Mouse (Mus musculus): ENCODE results near the gene Rprd2. TPM values are rescaled to one million over a fixed set of nuclear protein-coding genes. Genes with fewer than 3 reads are reported as not detected.
"Not testable (repeated sequence)": the region's sequence is repeated elsewhere in the genome, so short reads cannot be mapped to it uniquely, and the experiment has no call there.

The Rprd2 gene
- total RNA-seq (2022): 10 to 100 TPM; 62.4 to 73.3 (median 71.2) TPM

DNA sequence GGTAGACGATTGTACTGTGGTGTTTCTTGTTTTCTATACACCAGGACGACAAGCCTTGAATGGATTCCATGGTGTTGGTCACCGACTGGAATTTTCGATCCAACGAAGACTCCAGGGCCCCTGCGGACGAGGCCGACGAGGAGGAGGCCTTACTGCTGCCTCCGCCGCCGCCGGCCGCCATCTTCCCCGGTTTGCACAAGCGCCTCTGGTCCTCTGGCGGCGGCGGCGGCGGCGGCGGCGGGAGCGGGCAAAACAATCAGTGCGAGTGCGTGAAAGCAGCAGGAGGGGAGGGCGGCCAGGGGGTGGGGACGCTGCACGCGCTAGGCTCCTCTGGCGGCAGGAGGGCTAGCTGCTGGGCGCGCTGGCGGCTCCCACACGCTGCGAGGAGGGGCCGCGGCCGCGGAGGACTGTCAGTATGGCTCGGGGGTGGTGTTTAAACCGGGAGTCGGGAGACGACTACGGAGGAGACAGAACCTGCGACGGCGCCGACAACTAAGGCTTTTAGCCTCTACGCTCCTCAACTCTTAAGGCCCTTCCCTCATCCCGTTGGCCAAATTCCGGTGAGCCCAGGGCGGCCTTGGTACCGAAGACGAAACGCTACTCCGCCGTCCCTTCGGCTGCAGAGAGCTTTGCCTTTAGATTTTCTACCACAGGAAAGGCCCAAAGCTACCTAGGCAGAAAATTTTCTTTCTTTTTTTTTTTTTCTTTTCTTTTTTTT, at the start of gene Rprd2:
Gene Rprd2, minus strand, starts transcription at position 293 of the 718 bp plus-strand sequence.
- peak; percentile 61 to 74 for DNase-seq (ENCODE audit: low spot score in 2 of 2)

DNA sequence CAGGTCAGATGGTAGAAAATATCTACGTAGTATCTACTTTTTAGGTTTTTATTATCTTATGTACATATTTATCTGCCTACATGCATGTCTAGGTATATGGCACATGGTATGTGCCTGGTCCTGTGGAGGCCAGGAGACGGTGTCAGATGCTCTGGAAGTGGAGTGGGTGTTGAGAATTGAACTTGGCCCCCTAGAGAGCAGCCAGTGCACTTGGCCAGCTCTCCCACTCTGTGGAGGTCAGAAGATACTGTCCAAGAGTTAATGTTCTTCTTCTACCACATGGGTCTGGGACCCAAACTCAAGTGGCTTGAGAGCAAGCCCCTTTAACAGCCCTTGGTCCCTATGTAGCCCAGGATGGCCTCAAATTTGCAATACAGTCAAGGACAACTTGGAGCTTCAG, 48.7 kb upstream of the Rprd2 start:
- no peak for DNase-seq (ENCODE audit: low spot score in 2 of 2)

- DNase-seq (ENCODE audit: low spot score in 2 of 2): no peak
These were observed 47.4 kb upstream of the Rprd2 start for GRCm38 (mm10) chr3:95866071-95866470.

- DNase-seq (ENCODE audit: low spot score in 2 of 2): no peak
These were observed 46.9 kb upstream of the Rprd2 start for GRCm38 (mm10) chr3:95865571-95865970.

DNA sequence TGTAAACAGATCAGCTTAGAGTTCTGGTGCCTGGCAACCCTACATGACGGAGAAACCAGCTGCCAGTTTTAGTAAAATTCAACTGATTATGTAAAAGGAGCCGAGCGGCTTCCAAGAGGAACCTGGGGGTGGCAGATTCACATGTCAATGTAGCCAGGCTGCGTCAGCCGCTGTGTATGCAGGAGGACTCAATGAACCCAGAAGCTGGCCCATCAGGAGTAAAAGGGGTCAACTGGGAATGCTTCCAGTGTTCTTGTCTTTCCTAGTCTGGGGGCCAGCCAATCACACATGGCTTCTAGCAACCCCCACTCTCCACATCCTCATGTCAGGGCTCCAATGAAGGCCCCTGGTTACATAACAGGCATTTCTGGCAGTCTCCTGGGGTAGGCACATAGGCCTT, 46.4 kb upstream of the Rprd2 start:
- DNase-seq (ENCODE audit: low spot score in 2 of 2): peak; percentile 76 to 81

DNA sequence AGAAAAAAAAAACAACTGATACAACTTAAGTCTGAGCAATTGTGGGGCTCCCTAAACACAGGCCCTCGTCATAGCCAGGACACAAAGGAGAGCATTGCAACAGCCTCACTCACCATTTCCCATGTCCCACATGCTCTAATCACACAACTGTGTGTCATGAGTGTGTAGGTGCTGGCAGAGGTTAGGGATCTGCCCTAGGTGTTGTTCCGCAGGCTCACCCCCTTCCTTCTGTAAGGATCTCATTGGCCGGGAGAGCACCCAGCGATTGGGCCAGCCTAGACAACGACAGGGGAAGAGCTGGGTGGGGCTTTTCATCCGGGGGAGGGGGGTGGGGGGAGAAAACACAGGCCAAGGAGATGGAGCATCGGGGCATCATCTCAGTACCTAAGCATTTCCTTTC, 44.9 kb upstream of the Rprd2 start:
- no peak for DNase-seq (ENCODE audit: low spot score in 2 of 2)

DNA sequence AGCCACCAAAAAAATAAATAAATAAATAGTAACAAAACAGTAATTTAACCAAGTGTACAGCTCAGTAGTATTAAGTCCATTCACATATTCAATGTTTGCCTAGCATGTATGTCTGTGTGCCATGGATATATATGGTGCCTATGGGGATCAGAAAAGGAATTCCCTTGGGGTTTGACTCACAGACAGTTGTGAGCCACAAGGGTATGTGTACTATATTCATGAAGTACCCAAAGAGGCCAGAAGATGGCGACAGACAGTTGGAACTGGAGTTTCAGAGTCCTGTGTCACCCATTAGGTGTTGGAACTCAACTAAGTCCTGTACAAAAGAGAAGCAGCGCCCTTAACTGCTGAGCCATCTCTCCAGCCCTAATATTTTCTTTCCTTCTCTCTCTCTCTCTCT, 43.1 kb upstream of the Rprd2 start:
- DNase-seq (ENCODE audit: low spot score in 2 of 2): peak; percentile 60 to 66

- DNase-seq (ENCODE audit: low spot score in 2 of 2): no peak
These were observed 42.6 kb upstream of the Rprd2 start for GRCm38 (mm10) chr3:95861216-95861615.

GRCm38 (mm10) chr3:95860323-95860722, 41.7 kb upstream of the Rprd2 start:
- no peak for DNase-seq (ENCODE audit: low spot score in 2 of 2)

DNA sequence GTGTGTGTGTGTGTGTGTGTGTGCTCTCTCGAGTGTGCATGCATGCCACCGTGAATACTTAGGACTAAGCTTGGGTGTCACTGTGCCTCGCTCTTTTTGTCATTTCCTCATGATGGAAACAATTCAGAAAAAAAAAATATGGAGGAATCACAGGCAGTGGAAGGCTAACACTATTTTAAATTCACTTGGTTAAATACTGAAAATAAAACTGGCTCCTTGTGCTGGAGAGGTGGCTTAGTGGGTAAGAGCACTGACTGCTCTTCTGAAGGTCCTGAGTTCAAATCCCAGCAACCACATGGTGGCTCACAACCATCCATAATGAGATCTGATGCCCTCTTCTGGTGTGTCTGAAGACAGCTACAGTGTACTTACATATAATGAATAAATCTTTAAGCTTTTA, 39.6 kb upstream of the Rprd2 start:
- DNase-seq (ENCODE audit: low spot score in 2 of 2): not testable (repeated sequence)

DNA sequence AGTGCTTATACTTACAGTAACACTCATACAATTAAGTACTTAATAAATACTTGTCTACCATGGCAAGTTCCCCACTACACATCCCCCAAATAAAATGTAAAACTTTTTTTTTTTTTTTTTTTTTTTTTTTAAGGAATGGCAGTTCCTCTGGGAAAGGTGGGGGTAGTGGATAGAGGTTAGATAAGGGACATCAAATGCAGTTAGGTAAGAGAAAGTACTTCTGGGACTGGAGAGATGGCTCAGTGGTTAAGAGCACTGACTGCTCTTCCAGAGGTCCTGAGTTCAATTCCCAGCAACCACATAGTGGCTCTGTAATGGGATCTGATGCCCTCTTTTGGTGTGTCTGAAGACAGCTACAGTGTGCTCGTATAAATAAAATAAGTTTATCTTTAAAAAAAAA, 38.4 kb upstream of the Rprd2 start:
- DNase-seq (ENCODE audit: low spot score in 2 of 2): not testable (repeated sequence)

- DNase-seq (ENCODE audit: low spot score in 2 of 2): no peak
These were observed 37.5 kb upstream of the Rprd2 start for GRCm38 (mm10) chr3:95856115-95856514.

- DNase-seq (ENCODE audit: low spot score in 2 of 2): peak; percentile 88 to 94
These were observed 36.9 kb upstream of the Rprd2 start, which contains the start of gene Prpf3 for GRCm38 (mm10) chr3:95855502-95856089. Gene Prpf3, minus strand, starts transcription at chr3:95855885.

DNA sequence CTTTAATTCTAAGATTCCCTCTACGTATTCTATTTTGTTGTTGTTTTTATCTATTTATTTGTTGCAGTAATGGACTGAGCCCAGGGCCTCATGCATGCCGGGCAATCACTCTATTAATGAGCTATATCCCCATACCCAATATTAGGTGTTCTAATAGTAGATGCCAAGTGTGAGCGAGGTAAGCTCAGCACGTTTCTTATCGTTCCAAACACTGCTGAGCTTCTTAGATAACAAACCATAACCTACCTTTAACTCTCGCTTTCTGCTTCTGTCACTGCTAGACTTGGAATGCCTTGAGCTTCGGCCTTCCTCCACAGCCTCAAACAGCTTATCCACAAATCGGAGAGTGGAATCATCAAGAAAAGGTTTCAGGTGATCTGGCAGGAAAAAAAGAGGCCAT, 32.7 kb upstream of the Rprd2 start:
- no peak for DNase-seq (ENCODE audit: low spot score in 2 of 2)

DNA sequence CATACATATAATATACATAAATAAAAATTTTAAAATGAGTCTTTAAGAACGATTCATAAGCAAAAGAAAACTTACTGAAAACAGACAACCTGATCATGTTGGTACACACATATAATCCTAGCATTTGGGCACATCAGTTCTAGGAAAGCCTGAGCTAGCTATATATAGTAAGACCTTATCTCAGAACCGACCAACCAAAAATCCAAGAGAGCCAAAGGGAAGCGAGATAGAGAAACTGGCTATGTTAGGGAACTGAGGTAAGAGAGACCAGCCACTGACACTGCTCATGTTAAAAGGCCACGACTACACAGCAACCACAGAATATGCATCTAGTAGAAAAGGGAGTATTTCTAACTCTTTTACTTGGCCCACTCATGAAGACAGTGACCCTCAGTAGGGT, 31.9 kb upstream of the Rprd2 start:
- no peak for DNase-seq (ENCODE audit: low spot score in 2 of 2)

DNA sequence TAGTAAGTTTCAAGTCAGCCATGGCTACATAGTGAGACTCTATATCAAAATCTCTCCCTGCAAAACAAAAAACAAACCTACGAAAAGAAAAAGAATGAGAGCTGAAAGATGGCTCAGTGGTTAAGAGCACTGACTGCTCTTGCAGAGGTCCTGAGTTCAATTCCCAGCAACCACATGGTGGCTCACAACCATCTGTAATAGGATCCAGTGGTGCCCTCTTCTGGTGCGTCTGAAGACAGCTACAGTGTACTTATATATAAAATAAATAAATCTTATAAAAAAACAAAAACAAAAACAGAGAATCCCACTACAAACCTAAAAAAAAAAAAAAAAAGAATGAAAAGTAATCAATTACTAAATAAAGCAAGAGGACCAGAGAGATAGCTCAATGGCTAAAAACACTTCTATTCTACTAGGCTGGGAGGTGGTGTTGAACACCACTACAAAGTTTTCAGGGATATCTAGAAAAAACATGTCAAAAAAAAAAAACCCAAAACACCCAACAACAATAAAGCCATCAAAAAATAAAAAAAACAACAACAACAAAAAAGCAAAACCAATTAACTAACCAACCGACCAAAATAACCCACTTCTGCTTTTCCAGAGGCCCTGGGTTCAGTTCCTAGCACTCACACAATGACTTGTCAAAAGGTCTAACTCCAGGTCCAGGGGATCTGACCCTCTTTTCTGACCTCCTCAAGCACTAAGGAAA, 24.0 kb upstream of the Rprd2 start:
- no peak for DNase-seq (ENCODE audit: low spot score in 2 of 2)

DNA sequence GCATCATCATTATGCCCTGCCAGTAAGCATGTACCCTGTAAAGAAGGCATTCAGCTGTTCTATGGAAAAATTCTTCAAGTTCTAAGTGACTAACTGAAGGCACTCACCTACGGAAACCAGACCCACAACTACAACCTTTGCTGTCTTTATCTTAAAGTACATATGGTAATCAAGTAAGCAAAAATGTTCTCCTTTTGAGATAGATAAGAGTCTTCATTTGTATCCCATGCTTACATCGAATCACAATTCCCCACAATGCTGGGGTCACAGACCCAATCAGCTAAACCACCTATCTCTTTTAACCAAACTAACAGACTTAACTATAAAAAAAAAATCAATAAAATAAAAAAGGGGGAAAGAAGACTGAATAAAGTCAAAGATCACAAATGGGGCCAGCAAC, 20.6 kb upstream of the Rprd2 start:
- DNase-seq (ENCODE audit: low spot score in 2 of 2): no peak

DNA sequence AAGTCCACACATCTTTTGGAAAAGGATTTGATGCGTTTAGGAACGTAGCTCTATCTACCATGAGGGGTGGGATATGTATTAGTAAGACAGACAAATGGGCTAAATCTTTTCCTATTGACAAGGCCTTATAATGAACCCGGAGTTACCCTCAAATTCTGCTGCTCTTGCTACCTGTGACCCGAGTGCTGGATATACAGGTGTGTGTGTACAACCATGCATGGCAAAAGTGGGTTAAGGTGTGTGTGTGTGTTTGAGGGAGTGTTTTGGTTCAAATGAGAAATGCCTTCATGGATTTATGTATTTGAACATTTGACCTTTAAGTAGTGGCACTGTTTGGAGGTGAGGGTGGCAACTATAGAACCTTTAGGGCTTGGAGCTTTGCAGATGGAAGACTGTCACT, 10.4 kb upstream of the Rprd2 start:
- DNase-seq (ENCODE audit: low spot score in 2 of 2): no peak

DNA sequence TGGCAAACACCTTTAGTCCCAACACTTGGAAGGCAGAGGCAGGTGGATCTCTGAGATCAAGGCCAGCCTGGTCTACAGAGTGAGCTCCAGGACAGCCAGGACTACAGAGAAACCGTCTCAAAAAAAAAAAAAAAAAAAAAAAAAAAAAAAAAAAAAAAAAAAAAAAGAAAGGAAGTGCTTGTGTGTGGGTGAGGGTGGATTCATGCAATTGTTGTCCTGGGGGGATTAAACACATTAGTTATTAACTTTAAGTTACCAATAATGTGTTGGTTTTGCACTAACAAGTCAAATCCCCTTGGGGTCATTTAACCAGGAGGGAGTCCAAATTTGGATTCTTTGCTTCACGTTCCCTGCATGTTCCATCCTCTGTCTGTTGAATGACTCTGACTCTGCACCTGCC, 7.6 kb upstream of the Rprd2 start:
- DNase-seq (ENCODE audit: low spot score in 2 of 2): no peak

- no peak for DNase-seq (ENCODE audit: low spot score in 2 of 2)
These were observed 1.7 kb upstream of the Rprd2 start for GRCm38 (mm10) chr3:95820046-95821010.

- DNase-seq (ENCODE audit: low spot score in 2 of 2): peak; percentile 99
These were observed 805 bp upstream of the Rprd2 start for GRCm38 (mm10) chr3:95819351-95819985.
